Mouse (Mus musculus) midbrain, embryonic 11.5 days (tissue): ENCODE measurements around the gene Sun1. TPM values are rescaled to one million over a fixed set of nuclear protein-coding genes. Genes with fewer than 3 reads are reported as not detected.
A peak's percentile ranks its signal among the peaks of the same experiment; 100 is the strongest.

ENCODE experiments used
- ATAC-seq: fragments of 200-750 bp; cut with Nextera tagmentation; 2 replicates; pipeline ENCODE4 v1.8.0; 2017; ENCODE audit warnings: moderate TSS enrichment, moderate library complexity; ENCODE audit not compliant: low FRiP score
- DNase-seq: peaks from one replicate; pipeline ENCODE4 v3.0.0; 2015; ENCODE audit warnings: low spot score; ENCODE audit errors: missing footprints
- H3K27ac ChIP-seq: fragments of 300-500 bp; sonication (generic); 2 replicates; pipeline ENCODE4 v1.5.1; 2014; ENCODE audit warnings: low read depth, low read length
- H3K27me3 ChIP-seq: fragments of 300-500 bp; sonication (generic); 2 replicates; pipeline ENCODE4 v1.6.1; 2014; ENCODE audit warnings: mild to moderate bottlenecking, low read length, moderate library complexity, mixed read lengths; ENCODE audit not compliant: control insufficient read depth, insufficient read depth
- H3K36me3 ChIP-seq: fragments of 300-500 bp; sonication (generic); 2 replicates; pipeline ENCODE4 v1.6.1; 2014; ENCODE audit warnings: mild to moderate bottlenecking, low read length, moderate library complexity, mixed read lengths; ENCODE audit not compliant: control insufficient read depth, insufficient read depth
- H3K4me1 ChIP-seq: fragments of 300-500 bp; sonication (generic); 2 replicates; pipeline ENCODE4 v1.6.1; 2014; ENCODE audit warnings: low read length; ENCODE audit not compliant: control insufficient read depth, insufficient read depth
- H3K4me2 ChIP-seq: fragments of 300-500 bp; sonication (generic); 2 replicates; pipeline ENCODE4 v1.6.1; 2014; ENCODE audit warnings: mild to moderate bottlenecking, moderate library complexity
- H3K4me3 ChIP-seq: fragments of 300-500 bp; sonication (generic); 2 replicates; pipeline ENCODE4 v1.5.1; 2014; ENCODE audit warnings: low read depth, low read length
- H3K9ac ChIP-seq: fragments of 300-500 bp; sonication (generic); 2 replicates; pipeline ENCODE4 v1.6.1; 2014; ENCODE audit warnings: low read length
- H3K9me3 ChIP-seq: fragments of 300-500 bp; sonication (generic); 2 replicates; pipeline ENCODE4 v1.6.1; 2016; ENCODE audit warnings: low read length; ENCODE audit not compliant: control insufficient read depth
- WGBS: fragments of 180-500 bp; shearing (Covaris S2); extraction: QIAGEN DNeasy Blood & Tissue Kit; methylation state at CpG from one replicate; pipeline ENCODE4 v1.1.7; 2014; 5-methylcytosine and 5-hydroxymethylcytosine counted together
- polyA plus RNA-seq: library from polyadenylated mRNA; unstranded; fragments of >200 nt; fragmentation: Nextera tagmentation; extraction: Ambion mirVana; gene quantifications from 2 replicates; pipeline ENCODE4 v1.2.1, GENCODE M21; 2014

Sun1 gene
- polyA plus RNA-seq, 1 experiment from 2014 or later: 41.9 TPM

GRCm38 (mm10) chr5:139232083-139232482 lies 31.6 kb downstream of the Sun1 start:
- Histone ChIP-seq H3K9ac (no peak overlapping the region), H3K36me3 (peaks cover 19% of the 10 kb centered on the region), H3K27me3 (no peaks in the 10 kb centered on the region), H3K4me1 (no peaks in the 10 kb centered on the region), H3K4me3 (no peak overlapping the region), H3K4me2 (no peak overlapping the region), H3K27ac (no peak overlapping the region), H3K9me3 (no peaks in the 10 kb centered on the region)
- DNase-seq: no peak
- WGBS: 81% methylated on average over 3 of the region's 3 CpGs
- no peak for ATAC-seq

GRCm38 (mm10) chr5:139234423-139234822 lies 34.0 kb downstream of the Sun1 start:
- peaks cover 20% of the 10 kb centered on the region for H3K36me3 ChIP-seq
- no peak for DNase-seq
- no peaks in the 10 kb centered on the region for H3K4me1 ChIP-seq
- H3K27me3 ChIP-seq: no peaks in the 10 kb centered on the region
- H3K9me3 ChIP-seq: no peaks in the 10 kb centered on the region
- no peak overlapping the region for H3K4me3 ChIP-seq
- no peak overlapping the region for H3K4me2 ChIP-seq
- no peak overlapping the region for H3K27ac ChIP-seq
- WGBS: 87% methylated on average over 4 of the region's 4 CpGs
- ATAC-seq: no peak
- no peak overlapping the region for H3K9ac ChIP-seq

GRCm38 (mm10) chr5:139237436-139237835 lies 37.0 kb downstream of the Sun1 start:
- H3K36me3 ChIP-seq: peaks cover 22% of the 10 kb centered on the region
- no peak for ATAC-seq

GRCm38 (mm10) chr5:139241022-139241761 lies 40.8 kb downstream of the Sun1 start:
- H3K4me1 ChIP-seq: no peaks in the 10 kb centered on the region
- peaks cover 24% of the 10 kb centered on the region for H3K36me3 ChIP-seq
- H3K4me3 ChIP-seq: no peak overlapping the region
- 92% methylated on average over 15 of the region's 15 CpGs for WGBS
- DNase-seq: no peak
- H3K9ac ChIP-seq: no peak overlapping the region
- ATAC-seq: no peak
- no peak overlapping the region for H3K4me2 ChIP-seq
- no peak overlapping the region for H3K27ac ChIP-seq
- H3K9me3 ChIP-seq: no peaks in the 10 kb centered on the region
- no peaks in the 10 kb centered on the region for H3K27me3 ChIP-seq

More at GRCm38 (mm10) chr5:139237436-139237835, 37.0 kb downstream of the Sun1 start:
- Histone ChIP-seq H3K4me3 (no peak overlapping the region), H3K4me2 (no peak overlapping the region), H3K4me1 (no peaks in the 10 kb centered on the region), H3K27me3 (no peaks in the 10 kb centered on the region), H3K9me3 (no peaks in the 10 kb centered on the region), H3K9ac (no peak overlapping the region), H3K27ac (no peak overlapping the region)
- DNase-seq: no peak
- 91% methylated on average over 4 of the region's 4 CpGs for WGBS

- H3K9me3 ChIP-seq: no peaks in the 10 kb centered on the region
- H3K4me3 ChIP-seq: no peak overlapping the region
- H3K9ac ChIP-seq: no peak overlapping the region
- H3K27me3 ChIP-seq: no peaks in the 10 kb centered on the region
- WGBS: 91% methylated on average over 1 of the region's 1 CpGs
- peak; percentile 53 for DNase-seq
- H3K27ac ChIP-seq: no peak overlapping the region
- H3K4me1 ChIP-seq: no peaks in the 10 kb centered on the region
- no peak for ATAC-seq
- H3K36me3 ChIP-seq: peaks cover 32% of the 10 kb centered on the region
- no peak overlapping the region for H3K4me2 ChIP-seq
These were observed 42.9 kb downstream of the Sun1 start for GRCm38 (mm10) chr5:139243384-139243783.

GRCm38 (mm10) chr5:139247767-139248166 lies 47.3 kb downstream of the Sun1 start:
- DNase-seq (peak; percentile 71), ATAC-seq (no peak)
- Histone ChIP-seq H3K36me3 (peaks cover 21% of the 10 kb centered on the region), H3K9ac (no peak overlapping the region), H3K4me1 (peaks cover 3% of the 10 kb centered on the region), H3K9me3 (no peaks in the 10 kb centered on the region), H3K27me3 (no peaks in the 10 kb centered on the region), H3K4me3 (no peak overlapping the region), H3K27ac (no peak overlapping the region), H3K4me2 (no peak overlapping the region)
- WGBS: 96% methylated on average over 3 of the region's 3 CpGs

- Histone ChIP-seq H3K27me3 (no peaks in the 10 kb centered on the region), H3K27ac (no peak overlapping the region), H3K9me3 (no peaks in the 10 kb centered on the region), H3K4me3 (no peak overlapping the region), H3K36me3 (peaks cover 18% of the 10 kb centered on the region), H3K4me2 (no peak overlapping the region), H3K9ac (no peak overlapping the region), H3K4me1 (peaks cover 10% of the 10 kb centered on the region)
- peak; percentile 44 for DNase-seq
- ATAC-seq: no peak
- WGBS: 80% methylated on average over 3 of the region's 3 CpGs
These were observed 48.4 kb downstream of the Sun1 start for GRCm38 (mm10) chr5:139248846-139249245.

GRCm38 (mm10) chr5:139251279-139251678 lies 50.8 kb downstream of the Sun1 start:
- peaks cover 13% of the 10 kb centered on the region for H3K36me3 ChIP-seq
- WGBS: 83% methylated on average over 7 of the region's 7 CpGs
- H3K4me1 ChIP-seq: peaks cover 11% of the 10 kb centered on the region
- no peak overlapping the region for H3K4me3 ChIP-seq
- H3K27me3 ChIP-seq: no peaks in the 10 kb centered on the region
- ATAC-seq (no peak), DNase-seq (no peak)
- H3K27ac ChIP-seq: no peak overlapping the region
- H3K9ac ChIP-seq: peak overlapping the region; percentile 78
- peak overlapping the region; percentile 93 for H3K4me2 ChIP-seq
- H3K9me3 ChIP-seq: no peaks in the 10 kb centered on the region

- DNase-seq: no peak
- Histone ChIP-seq H3K9ac (peak overlapping the region; percentile 78), H3K36me3 (peaks cover 13% of the 10 kb centered on the region), H3K4me1 (peaks cover 11% of the 10 kb centered on the region), H3K27ac (no peak overlapping the region; the same call in 1 of the 2 replicates), H3K27me3 (no peaks in the 10 kb centered on the region), H3K4me2 (peak overlapping the region; percentile 93), H3K9me3 (no peaks in the 10 kb centered on the region), H3K4me3 (peak overlapping the region; percentile 84)
- peak; percentile 62 for ATAC-seq
- WGBS: 0% methylated on average over 8 of the region's 8 CpGs
These were observed 51.3 kb downstream of the Sun1 start for GRCm38 (mm10) chr5:139251736-139252080.
